Mouse (Mus musculus): ENCODE results near the gene Ncoa1.

DNA sequence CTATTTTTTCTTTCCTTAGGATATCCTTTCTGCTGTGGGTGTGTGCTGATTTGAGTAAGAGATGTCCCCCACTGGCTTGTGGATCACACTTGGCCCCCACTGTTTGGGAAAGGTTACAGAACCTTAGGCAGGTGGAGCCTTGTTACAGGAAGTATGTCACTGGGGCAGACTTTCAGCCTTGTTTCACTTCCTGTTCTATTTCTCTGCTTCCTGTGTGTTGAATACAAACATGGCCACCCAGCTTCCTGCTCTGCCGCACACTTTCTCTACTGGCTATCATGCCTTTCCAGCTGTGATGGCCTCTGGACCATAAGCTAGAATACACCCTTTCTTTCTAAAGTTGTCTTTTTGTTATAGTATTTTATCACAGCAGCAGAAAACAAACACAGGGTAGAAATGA, 111.0 kb downstream of the Ncoa1 start:
- TF ChIP-seq POLR2A (IDR thresholded peaks at IDR 0.05; ENCODE audit: insufficient read depth, low read depth, low read length) (no peak), CTCF (IDR thresholded peaks at IDR 0.05; ENCODE audit: insufficient read depth, low read depth, low read length) (no peak)

Measured in olfactory bulb, adult 2 months (tissue).